ENCODE assay signal across 16 mouse cellular contexts in the genomic region with DNA sequence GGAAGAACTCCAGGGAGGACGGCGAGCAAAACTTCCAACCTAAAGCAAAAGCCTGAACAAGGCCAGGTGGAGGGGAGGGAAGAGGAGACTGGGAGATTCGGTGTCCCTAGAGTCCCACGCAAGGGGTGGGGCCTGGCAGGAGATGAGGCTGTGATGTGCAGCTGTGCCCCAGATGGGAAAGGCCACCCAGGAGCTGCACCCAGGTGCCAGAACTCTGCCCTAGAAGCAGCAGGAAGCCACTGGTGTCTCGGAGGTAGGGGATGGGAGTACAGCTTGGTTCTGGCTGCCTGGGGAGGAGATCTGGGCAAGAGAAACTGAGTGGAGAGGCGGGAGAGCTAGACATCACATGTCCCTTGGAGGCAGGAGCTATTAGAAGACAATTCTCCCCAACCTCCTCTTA. TPM values are rescaled to one million over a fixed set of nuclear protein-coding genes. Genes with fewer than 3 reads are reported as not detected.
DNase-seq lines count a peak whose midpoint lies in the region; ATAC-seq and TF ChIP-seq lines count a peak whose summit lies in the region.
"Had no signal": no experiment of that assay in that cellular context is flagged by ENCODE, and none has a peak within 500 bp of the region (broad histone marks: within the 10 kb centered on the region; RNA-seq: fewer than 3 reads in every experiment).

No protein-coding gene starts in this region.

- H3K4me2 ChIP-seq in midbrain, embryonic 11.5 days = no peak overlapping the region
- no peak overlapping the region for H3K4me2 ChIP-seq in midbrain, postnatal 0 days (ENCODE audit: low read depth, low read length, poor library complexity, severe bottlenecking)
- H3K4me2 ChIP-seq: heart, embryonic 11.5 days; kidney, embryonic 15.5 days; limb, embryonic 15.5 days had no signal

- H3K9me3 ChIP-seq in midbrain, embryonic 11.5 days (ENCODE audit: control insufficient read depth, low read length) = no peaks in the 10 kb centered on the region
- no peaks in the 10 kb centered on the region for H3K9me3 ChIP-seq in midbrain, postnatal 0 days (ENCODE audit: low read length)
- H3K9me3 ChIP-seq: forebrain, embryonic 10.5 days; kidney, embryonic 15.5 days; limb, embryonic 15.5 days had no signal

- 0 out of 2 replicates have a peak, but pooled peaks cover 5% of the 10 kb centered on the region for H3K4me1 ChIP-seq in midbrain, embryonic 11.5 days (ENCODE audit: control insufficient read depth, insufficient read depth, low read length)
- H3K4me1 ChIP-seq in midbrain, postnatal 0 days (ENCODE audit: insufficient read depth, low read length) = peaks cover 28% of the 10 kb centered on the region

- no peak for DNase-seq in frontal cortex, postnatal 14 days (ENCODE audit: low spot score in 2 of 2)
- DNase-seq in midbrain, embryonic 11.5 days (ENCODE audit: low spot score, missing footprints) = peak; percentile 73
- DNase-seq in midbrain, postnatal 0 days (ENCODE audit: low spot score) = no peak
- DNase-seq in cerebellum, postnatal 14 days = peak; percentile 29 to 39
- peak; percentile 81 to 87 for DNase-seq in thymus, postnatal 10 days (ENCODE audit: low spot score in 2 of 2)
- DNase-seq in frontal cortex, postnatal 25 days (ENCODE audit: low spot score in 2 of 2) = no peak
- no peak for DNase-seq in adipocyte (ENCODE audit: low spot score)

- H3K27ac ChIP-seq in midbrain, embryonic 11.5 days (ENCODE audit: low read depth, low read length) = no peak overlapping the region
- H3K27ac ChIP-seq in midbrain, postnatal 0 days (ENCODE audit: low read depth, low read length) = no peak overlapping the region
- H3K27ac ChIP-seq: forebrain, embryonic 10.5 days; kidney, embryonic 15.5 days; limb, embryonic 15.5 days; stomach, postnatal 0 days had no signal

- no peak overlapping the region for H3K9ac ChIP-seq in midbrain, embryonic 11.5 days (ENCODE audit: low read length)
- no peak overlapping the region for H3K9ac ChIP-seq in midbrain, postnatal 0 days (replicated peaks; ENCODE audit: low read length, poor library complexity, severe bottlenecking)
- H3K9ac ChIP-seq: kidney, embryonic 15.5 days; limb, embryonic 15.5 days; liver, postnatal 0 days had no signal

- H3K4me3 ChIP-seq in midbrain, embryonic 11.5 days (ENCODE audit: low read depth, low read length) = no peak overlapping the region
- H3K4me3 ChIP-seq in midbrain, postnatal 0 days (ENCODE audit: low read depth, low read length) = no peak overlapping the region
- H3K4me3 ChIP-seq: forebrain, embryonic 10.5 days; kidney, embryonic 15.5 days had no signal

- no peaks in the 10 kb centered on the region for H3K36me3 ChIP-seq in midbrain, embryonic 11.5 days (ENCODE audit: control insufficient read depth, insufficient read depth, low read length)
- peaks cover 8% of the 10 kb centered on the region for H3K36me3 ChIP-seq in midbrain, postnatal 0 days (ENCODE audit: insufficient read depth, low read length)

- H3K27me3 ChIP-seq in midbrain, embryonic 11.5 days (ENCODE audit: control insufficient read depth, insufficient read depth, low read length) = no peaks in the 10 kb centered on the region; the same call in 1 of the 2 replicates
- H3K27me3 ChIP-seq in midbrain, postnatal 0 days (ENCODE audit: insufficient read depth, low read length) = no peaks in the 10 kb centered on the region
- H3K27me3 ChIP-seq: limb, embryonic 15.5 days had no signal

- ATAC-seq in frontal cortex, adult (ENCODE audit: low TSS enrichment) = peak; percentile 48
- ATAC-seq in midbrain, embryonic 11.5 days (ENCODE audit: low FRiP score) = no peak
- no peak for ATAC-seq in midbrain, postnatal 0 days (ENCODE audit: low FRiP score)

- no peak for TF ChIP-seq CTCF in midbrain, postnatal 0 days (IDR thresholded peaks at IDR 0.05)

- WGBS in midbrain, embryonic 11.5 days = 69% methylated on average over 6 of the region's 6 CpGs
- 59% methylated on average over 6 of the region's 6 CpGs for WGBS in midbrain, postnatal 0 days

RNA-seq across cellular contexts. Expression of a gene that starts 3.4 kb away (rescaled TPM):
- polyA plus RNA-seq in midbrain, embryonic 11.5 days (2014; fragmentation: Nextera tagmentation; extraction: Ambion mirVana) = 3.4 and 3.5 TPM in 2 replicates
- 12.8 and 14.1 TPM in 2 replicates for total RNA-seq in midbrain, postnatal 0 days (2014; rRNA removed)
- polyA plus RNA-seq in midbrain, postnatal 0 days (2015; fragmentation: Nextera tagmentation; extraction: Ambion mirVana) = 9.1 and 9.4 TPM in 2 replicates

RNA-seq across cellular contexts. Expression of a gene that starts 17.2 kb away (rescaled TPM):
- polyA plus RNA-seq in midbrain, embryonic 11.5 days (2014; fragmentation: Nextera tagmentation; extraction: Ambion mirVana) = 0.03 and 0.08 TPM in 2 replicates
- total RNA-seq in midbrain, postnatal 0 days (2014; rRNA removed) = 0.61 and 0.93 TPM in 2 replicates
- 0.31 and 0.37 TPM in 2 replicates for polyA plus RNA-seq in midbrain, postnatal 0 days (2015; fragmentation: Nextera tagmentation; extraction: Ambion mirVana)
- polyA plus RNA-seq: intestine, embryonic 14.5 days had no signal

RNA-seq across cellular contexts. Expression of a gene that starts 42.0 kb away (rescaled TPM):
- polyA plus RNA-seq in midbrain, embryonic 11.5 days (2014; fragmentation: Nextera tagmentation; extraction: Ambion mirVana) = 0.31 TPM in 1 of 2 replicates, not detected in the other
- total RNA-seq in midbrain, postnatal 0 days (2014; rRNA removed) = 0.09 TPM in 1 of 2 replicates, not detected in the other
- 0.23 and 0.44 TPM in 2 replicates for polyA plus RNA-seq in midbrain, postnatal 0 days (2015; fragmentation: Nextera tagmentation; extraction: Ambion mirVana)
- polyA plus RNA-seq: neural tube, embryonic 14.5 days had no signal

Comparison
In these comparisons a context has a peak if more than half of its experiments do, and no peak if none do; other contexts are left out.
1. DNase-seq: peak in midbrain, embryonic 11.5 days (single experiment), cerebellum, postnatal 14 days (2 of 2) and thymus, postnatal 10 days (2 of 2); none in frontal cortex, postnatal 14 days (0 of 2), midbrain, postnatal 0 days (single experiment), frontal cortex, postnatal 25 days (0 of 2) and adipocyte (single experiment).